Mouse (Mus musculus) heart, postnatal 36 days (tissue): ENCODE results near the gene Ptbp1. TPM values are rescaled to one million over a fixed set of nuclear protein-coding genes. Genes with fewer than 3 reads are reported as not detected.
"Not testable (repeated sequence)": the region's sequence is repeated elsewhere in the genome, so short reads cannot be mapped to it uniquely, and the experiment has no call there.

Experiments used
- DNase-seq, 2 experiments: peaks; one replicate each; pipeline ENCODE4 v3.0.0; 2021 to 2022
- intact Hi-C: fragments of 180-260 bp; cut with DNase I; formaldehyde crosslinking; loops from one replicate; pipeline ENCODE4 v1.15.1; 2025
- total RNA-seq, 2 experiments: library from RNA; stranded (reverse); gene quantifications; 2 replicates each; pipeline ENCODE4 v1.2.3; 2021

Ptbp1 gene
- total RNA-seq, 2 experiments from 2014 or later, result 50.9 to 51.2 TPM

DNA sequence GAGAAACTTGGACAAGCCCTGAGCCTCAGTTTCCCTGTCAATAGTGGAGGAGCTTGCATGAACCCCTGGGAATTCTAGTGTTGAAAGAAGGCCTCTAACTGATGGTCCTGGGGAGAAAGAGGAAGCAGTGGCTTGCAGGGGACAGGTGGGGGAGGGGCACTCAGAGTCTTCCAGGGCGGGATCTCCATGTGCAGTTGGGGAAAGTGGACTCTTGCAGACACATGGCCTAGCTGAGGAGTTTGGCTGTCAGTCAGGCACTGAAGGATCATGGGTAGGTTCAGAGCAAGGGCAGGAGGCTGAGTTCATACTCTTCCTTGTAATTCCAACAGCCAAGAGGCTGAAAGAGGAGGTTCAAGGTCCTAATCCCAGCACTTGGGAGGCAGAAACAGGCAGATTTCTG, 22.9 kb downstream of the Ptbp1 start:
- intact Hi-C loops, result no loop called here
- DNase-seq, result no peak

DNA sequence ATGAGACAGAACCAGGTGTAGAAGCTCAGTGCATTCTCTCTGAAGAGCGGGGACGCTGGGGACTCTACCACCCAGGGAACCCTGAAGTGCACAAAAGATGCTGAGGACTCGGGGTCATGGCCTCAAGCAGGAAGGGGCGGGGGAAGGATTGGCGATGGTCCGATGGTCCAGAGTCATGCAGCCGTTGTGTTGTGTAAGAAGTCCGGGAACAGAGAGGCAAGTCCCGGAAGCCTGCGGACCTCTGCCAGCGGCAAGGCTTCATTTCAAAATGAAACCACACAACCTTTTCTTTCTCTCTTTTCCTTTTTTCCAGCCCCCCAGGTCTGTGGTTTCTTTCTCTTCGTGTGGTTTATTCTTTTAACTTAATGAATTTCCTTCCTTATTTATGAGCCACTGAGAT, 23.5 kb downstream of the Ptbp1 start:
- intact Hi-C loops, result no loop called here
- peak in 1 of 2 experiments; percentile 60 for DNase-seq

DNA sequence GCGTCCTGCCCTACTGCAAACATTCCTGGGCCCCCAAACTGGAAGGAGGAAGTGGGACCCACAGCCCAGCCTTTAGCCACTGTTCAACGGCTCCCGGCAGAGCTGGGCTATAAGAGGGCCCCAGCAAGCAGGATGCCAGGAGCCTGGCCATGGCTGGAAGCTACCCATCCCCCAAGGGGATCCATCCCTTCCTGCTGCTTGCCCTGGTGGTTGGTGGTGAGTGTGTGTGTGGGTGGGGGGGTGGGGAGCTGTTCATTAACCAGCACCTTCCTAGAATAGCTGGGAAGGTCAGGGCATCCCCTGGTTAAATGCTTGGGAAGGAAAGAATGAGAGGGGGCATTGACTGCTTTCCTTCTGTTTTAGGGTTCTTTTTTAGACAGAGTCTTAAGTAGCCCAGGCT, 25.3 kb downstream of the Ptbp1 start:
- intact Hi-C loops, result no loop called here
- DNase-seq, result no peak

DNA sequence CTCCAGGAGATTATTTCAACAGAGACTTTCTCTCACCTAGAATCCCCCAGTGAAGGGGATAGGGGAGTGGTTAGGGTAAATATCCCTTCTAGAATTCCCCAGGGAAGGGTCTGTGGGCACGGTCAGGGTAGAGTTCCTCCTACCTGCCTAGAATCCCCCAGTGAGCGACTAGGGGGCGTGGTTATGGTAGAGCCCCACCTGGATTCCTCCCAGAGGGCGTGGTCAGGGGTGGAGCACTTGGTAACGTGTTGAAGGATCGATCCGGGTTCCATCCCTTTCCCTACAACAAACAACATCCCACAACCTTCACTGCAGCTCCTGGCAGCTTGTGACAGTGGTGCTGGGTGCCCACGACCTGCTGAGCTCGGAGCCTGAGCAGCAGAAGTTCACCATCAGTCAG, 26.5 kb downstream of the Ptbp1 start:
- no peak for DNase-seq
- intact Hi-C loops, result no loop called here

DNA sequence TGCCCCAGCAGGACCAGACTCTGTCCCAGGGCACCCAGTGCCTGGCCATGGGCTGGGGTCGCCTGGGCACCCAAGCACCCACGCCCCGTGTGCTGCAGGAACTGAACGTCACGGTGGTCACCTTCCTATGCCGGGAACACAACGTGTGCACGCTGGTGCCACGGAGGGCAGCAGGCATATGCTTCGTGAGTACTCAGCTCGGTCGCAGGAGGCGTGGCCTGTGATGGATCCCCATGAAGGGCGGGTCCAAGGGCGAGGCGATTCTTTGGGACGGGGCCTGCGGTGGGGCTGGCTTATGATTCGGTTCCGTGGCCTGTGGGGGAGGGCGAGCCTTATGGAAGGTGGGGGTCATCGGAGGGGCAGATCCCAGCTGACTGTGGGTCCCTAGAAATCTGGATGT, 27.8 kb downstream of the Ptbp1 start:
- no peak for DNase-seq

DNA sequence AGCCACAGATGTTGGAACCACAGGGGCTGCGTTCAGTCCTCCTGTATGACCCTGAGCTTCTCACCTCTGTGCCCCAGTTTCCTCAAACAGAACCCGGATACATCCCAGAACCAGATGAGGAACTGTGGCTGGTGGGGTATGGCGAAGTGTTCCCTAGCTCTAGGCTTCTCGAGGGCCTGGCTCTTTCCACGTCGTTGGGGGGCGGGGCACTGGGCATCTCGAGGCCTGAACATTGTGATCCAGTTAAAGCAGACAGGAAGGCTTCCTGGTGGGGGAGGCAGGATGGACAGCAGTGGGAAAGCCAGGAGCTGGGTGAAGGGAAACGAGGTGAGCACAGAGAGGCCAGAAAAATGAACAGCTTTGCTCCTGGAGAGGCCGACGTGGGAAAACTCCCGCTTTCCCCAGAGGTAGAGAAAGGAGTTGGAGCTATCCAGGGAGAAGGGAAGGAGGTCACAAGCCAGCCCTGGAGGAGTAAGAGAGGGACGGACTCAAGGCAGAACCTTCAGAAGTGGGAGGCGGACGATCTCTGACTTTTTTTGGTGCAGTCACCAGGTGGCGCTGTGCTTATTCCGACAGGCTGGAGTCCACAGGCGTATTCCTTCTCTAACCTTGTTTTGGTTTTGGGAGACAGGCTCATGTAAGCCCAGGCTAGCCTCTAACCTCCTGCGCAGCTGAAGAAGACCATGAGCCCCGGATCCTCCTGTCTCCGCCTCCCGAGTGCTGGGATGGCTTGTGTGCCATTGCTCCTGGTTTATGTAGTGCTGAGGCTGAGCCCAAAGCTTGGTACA, 29.3 kb downstream of the Ptbp1 start:
- intact Hi-C loops, result loop anchor here (2.0 kb wide), 2 partner anchors 41 to 49 kb away; no protein-coding TSS in a partner anchor
- DNase-seq, result peak; percentile 80 to 84

More for the DNA sequence above, 27.8 kb downstream of the Ptbp1 start:
- intact Hi-C loops, result loop anchor here (2.0 kb wide), 2 partner anchors 43 to 47 kb away; no protein-coding TSS in a partner anchor

DNA sequence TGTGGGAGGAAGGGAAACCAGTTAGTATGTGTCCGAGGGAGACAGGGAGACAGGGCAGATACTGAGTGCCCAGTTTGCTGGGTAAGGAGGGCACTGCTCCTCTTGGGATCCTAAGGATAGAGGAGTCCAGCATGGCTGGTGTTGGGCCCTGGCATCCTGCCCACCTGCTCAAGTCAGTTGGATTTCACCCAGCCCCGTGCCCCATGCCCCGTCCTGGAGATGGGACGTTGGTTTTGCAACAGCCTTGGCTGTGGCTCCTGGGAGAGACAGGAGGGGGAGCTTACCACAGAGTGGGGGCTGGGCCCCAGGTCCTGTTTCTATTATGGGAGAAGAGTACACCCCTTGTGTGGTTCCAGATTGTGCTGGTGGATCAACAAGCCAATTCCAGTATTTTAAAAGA, 30.2 kb downstream of the Ptbp1 start:
- DNase-seq, result peak; percentile 66 to 73
- intact Hi-C loops, result no loop called here

DNA sequence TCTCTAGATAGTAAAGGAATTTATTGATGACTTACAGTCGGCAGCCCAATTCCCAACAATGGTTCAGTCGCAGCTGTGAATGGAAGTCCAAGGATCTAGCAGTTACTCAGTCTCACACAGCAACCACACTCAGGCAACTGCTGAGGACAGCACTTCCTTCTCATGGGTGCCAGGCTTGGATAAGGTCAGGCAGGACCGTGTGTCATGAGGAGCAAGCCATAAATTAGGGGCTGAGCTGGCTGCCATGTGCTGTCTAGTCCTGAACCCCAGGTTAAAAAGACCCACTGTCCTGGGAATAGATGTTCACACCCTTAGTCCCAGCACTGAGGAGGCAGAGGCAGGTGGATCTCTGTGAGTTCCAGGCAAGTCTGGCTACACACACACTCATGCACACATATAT, 30.7 kb downstream of the Ptbp1 start:
- intact Hi-C loops, DNase-seq: not testable (repeated sequence)

DNA sequence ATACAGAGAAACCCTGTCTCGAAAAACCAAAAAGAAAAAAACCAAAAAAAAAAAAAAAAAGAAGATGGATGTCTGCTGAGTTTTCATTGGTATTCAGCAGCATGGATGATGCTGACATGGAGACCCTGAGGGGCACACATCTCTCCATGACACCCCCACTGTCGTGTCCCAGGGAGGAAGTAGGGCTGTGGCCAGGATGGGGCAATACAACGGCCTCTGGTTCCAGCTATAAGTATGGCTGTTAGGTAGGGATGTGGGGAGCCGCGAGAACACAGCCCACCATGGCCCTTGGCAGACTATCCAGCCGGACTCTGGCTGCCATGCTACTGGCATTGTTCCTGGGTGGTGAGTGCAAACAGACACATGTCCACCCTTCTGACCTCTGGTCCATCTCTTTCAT, 31.8 kb downstream of the Ptbp1 start, which contains the start of gene Elane:
Gene Elane, plus strand, starts transcription at position 194 of the 400 bp plus-strand sequence.
- DNase-seq, result no peak
- intact Hi-C loops, result no loop called here

DNA sequence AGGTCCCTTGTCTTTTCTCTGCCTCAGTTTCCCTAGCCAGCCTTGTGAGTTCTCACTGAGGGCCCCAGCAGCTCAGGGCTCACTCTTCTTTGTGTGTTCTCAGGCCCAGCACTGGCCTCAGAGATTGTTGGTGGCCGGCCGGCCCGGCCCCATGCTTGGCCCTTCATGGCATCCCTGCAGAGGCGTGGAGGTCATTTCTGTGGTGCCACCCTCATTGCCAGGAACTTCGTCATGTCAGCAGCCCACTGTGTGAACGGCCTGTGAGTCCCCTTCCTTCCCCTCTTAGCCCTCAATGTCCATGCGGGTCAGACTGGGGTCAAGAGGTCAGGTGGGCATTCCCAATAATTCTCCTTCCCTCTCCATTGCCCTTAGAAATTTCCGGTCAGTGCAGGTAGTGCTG, 32.4 kb downstream of the Ptbp1 start:
- intact Hi-C loops, result no loop called here
- DNase-seq, result no peak

- intact Hi-C loops, result no loop called here
- DNase-seq, result no peak
Observed at GRCm38 (mm10) chr10:79889386-79889785, 35.2 kb downstream of the Ptbp1 start.

- no peak for DNase-seq
- intact Hi-C loops, result no loop called here
Observed at GRCm38 (mm10) chr10:79890670-79891069, 36.4 kb downstream of the Ptbp1 start, which contains the start of gene Cfd. Gene Cfd, plus strand, starts transcription at chr10:79890853.

GRCm38 (mm10) chr10:79892451-79893118, 38.4 kb downstream of the Ptbp1 start:
- peak; percentile 78 to 83 for DNase-seq
- intact Hi-C loops, result loop anchor here (1.0 to 2.0 kb wide), 3 partner anchors 33 to 66 kb away; no protein-coding TSS in a partner anchor

DNA sequence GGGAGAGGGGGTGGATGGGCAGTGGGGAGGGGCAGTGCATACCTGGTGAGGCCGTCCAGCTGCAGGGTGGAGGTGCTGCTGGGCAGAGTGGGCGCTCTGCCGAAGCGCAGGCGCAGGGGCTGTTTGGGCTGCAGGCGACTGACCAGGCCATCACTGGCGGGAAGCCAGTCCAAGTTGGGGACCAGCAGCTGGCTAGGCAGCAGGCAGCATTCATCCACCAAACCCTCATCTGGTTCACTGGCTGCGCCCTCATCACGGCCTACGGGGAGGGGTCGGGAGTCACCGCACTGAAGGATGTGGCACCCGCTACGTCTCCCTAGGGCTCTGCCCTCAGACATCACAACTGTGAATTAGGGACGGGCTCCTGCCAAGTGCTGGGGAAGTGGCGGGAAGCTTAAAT, 42.1 kb downstream of the Ptbp1 start:
- no peak for DNase-seq
- intact Hi-C loops, result no loop called here

DNA sequence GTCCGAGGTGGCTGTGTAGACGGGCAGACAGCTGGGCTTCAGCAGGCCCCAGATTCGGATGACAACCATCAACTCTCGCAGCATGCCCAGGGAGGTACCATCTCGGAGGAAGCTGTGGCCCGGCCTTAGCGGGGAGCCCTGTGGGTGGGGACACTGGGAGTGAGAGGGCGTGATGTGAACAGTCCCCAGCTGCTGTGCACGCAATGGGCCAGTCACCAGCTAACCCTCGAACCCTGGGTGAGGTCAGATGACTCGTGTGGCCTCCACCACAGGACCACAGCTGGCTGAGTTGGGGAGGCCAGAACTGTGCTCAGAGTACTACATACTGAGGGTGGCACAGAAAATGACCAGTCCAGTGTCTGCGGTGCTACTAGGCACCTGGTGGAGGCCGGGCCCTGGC, 42.6 kb downstream of the Ptbp1 start:
- DNase-seq, result no peak
- intact Hi-C loops, result no loop called here

- intact Hi-C loops, result no loop called here
- DNase-seq, result no peak
Observed at GRCm38 (mm10) chr10:79897316-79898245, 43.4 kb downstream of the Ptbp1 start.

GRCm38 (mm10) chr10:79900951-79901410, 46.8 kb downstream of the Ptbp1 start:
- no peak for DNase-seq
- intact Hi-C loops, result no loop called here

- DNase-seq, result no peak
- intact Hi-C loops, result no loop called here
Observed at GRCm38 (mm10) chr10:79906712-79907111, 52.5 kb downstream of the Ptbp1 start.

GRCm38 (mm10) chr10:79907415-79907814, 53.2 kb downstream of the Ptbp1 start:
- intact Hi-C loops, result no loop called here
- DNase-seq, result no peak
